Mouse (Mus musculus) myocyte (in vitro differentiated cells): ENCODE data around the gene H2-DMa. TPM values are rescaled to one million over a fixed set of nuclear protein-coding genes. Genes with fewer than 3 reads are reported as not detected.

Experiments
- H3K27me3 ChIP-seq: one replicate; pipeline ENCODE4 v1.6.1; 2011; ENCODE audit not compliant: control insufficient read depth, insufficient read depth, insufficient read length
- H3K36me3 ChIP-seq: one replicate; pipeline ENCODE4 v1.6.1; 2011; ENCODE audit not compliant: control insufficient read depth, insufficient read depth
- H3K4me2 ChIP-seq: one replicate; pipeline ENCODE4 v1.6.1; 2011; ENCODE audit warnings: low read depth, control low read depth
- H3K4me3 ChIP-seq: one replicate; pipeline ENCODE4 v1.5.1; 2011; ENCODE audit warnings: mild to moderate bottlenecking, control low read depth, moderate library complexity
- H3K79me2 ChIP-seq: one replicate; pipeline ENCODE4 v1.6.1; 2011; ENCODE audit not compliant: control insufficient read depth, insufficient read depth
- H3ac ChIP-seq: one replicate; pipeline ENCODE4 v1.6.1; 2011; ENCODE audit not compliant: control insufficient read depth, insufficient read length
- CEBPB ChIP-seq: IDR thresholded peaks from 2 replicates; pipeline ENCODE4 v1.6.1; 2011; ENCODE audit warnings: mild to moderate bottlenecking, moderate library complexity; ENCODE audit not compliant: poor library complexity, insufficient read depth, severe bottlenecking
- E2F4 ChIP-seq: IDR thresholded peaks from one replicate; pipeline ENCODE4 v1.6.1; 2011; ENCODE audit warnings: mild to moderate bottlenecking, control low read depth, moderate library complexity; ENCODE audit not compliant: insufficient read depth
- MAX ChIP-seq: IDR thresholded peaks from one replicate; pipeline ENCODE4 v1.6.1; 2011; ENCODE audit warnings: low read depth, mild to moderate bottlenecking, control low read depth
- MYOD1 ChIP-seq, 3 experiments: IDR thresholded peaks; one replicate each; pipeline ENCODE4 v1.6.1; 2011; ENCODE audit warnings: control low read depth in 2 of 3, low read depth in 2 of 3, mild to moderate bottlenecking in 2 of 3, moderate library complexity in 1 of 3; ENCODE audit not compliant: insufficient read length in 2 of 3, control insufficient read depth in 1 of 3
- MYOG ChIP-seq, 3 experiments: IDR thresholded peaks; one replicate each; pipeline ENCODE4 v1.6.1; 2011; ENCODE audit warnings: control low read depth in 2 of 3, low read depth in 2 of 3, mild to moderate bottlenecking in 2 of 3; ENCODE audit not compliant: insufficient read length in 2 of 3, control insufficient read depth in 1 of 3, insufficient read depth in 1 of 3
- POLR2A ChIP-seq: IDR thresholded peaks from one replicate; pipeline ENCODE4 v1.6.1; 2011; ENCODE audit warnings: low read depth, mild to moderate bottlenecking, control low read depth, moderate library complexity; ENCODE audit not compliant: insufficient read length
- POLR2AphosphoS2 ChIP-seq: IDR thresholded peaks from one replicate; pipeline ENCODE4 v1.6.1; 2011; ENCODE audit warnings: low read depth, control low read depth; ENCODE audit not compliant: insufficient read length
- REST ChIP-seq: IDR thresholded peaks from one replicate; pipeline ENCODE4 v1.6.1; 2011; ENCODE audit warnings: mild to moderate bottlenecking, control low read depth, moderate library complexity; ENCODE audit not compliant: insufficient read depth, insufficient read length
- SRF ChIP-seq: IDR thresholded peaks from one replicate; pipeline ENCODE4 v1.6.1; 2011; ENCODE audit warnings: low read depth; ENCODE audit not compliant: control insufficient read depth, insufficient read length
- TCF12 ChIP-seq: IDR thresholded peaks from one replicate; pipeline ENCODE4 v1.6.1; 2011; ENCODE audit warnings: mild to moderate bottlenecking, control low read depth; ENCODE audit not compliant: poor library complexity, insufficient read depth, severe bottlenecking
- TCF3 ChIP-seq: IDR thresholded peaks from one replicate; pipeline ENCODE4 v1.6.1; 2011; ENCODE audit warnings: low read depth, control low read depth; ENCODE audit not compliant: insufficient read length
- USF1 ChIP-seq: IDR thresholded peaks from one replicate; pipeline ENCODE4 v1.6.1; 2011; ENCODE audit warnings: low read depth, mild to moderate bottlenecking, control low read depth, moderate library complexity
- polyA plus RNA-seq: library from polyadenylated mRNA; unstranded; fragments of >200 nt; fragmentation: generic; extraction: Trizol; gene quantifications from one replicate; pipeline ENCODE4 v1.2.1, GENCODE M21; 2012; ENCODE audit warnings: missing spikeins

Gene H2-DMa
- polyA plus RNA-seq, 1 experiment: 7.2 TPM

- H3K36me3 ChIP-seq: no peaks in the 10 kb centered on the region
- no peak overlapping the region for H3K4me3 ChIP-seq
- H3K27me3 ChIP-seq: peaks cover 40% of the 10 kb centered on the region
- H3K79me2 ChIP-seq: no peaks in the 10 kb centered on the region
- no peak overlapping the region for H3K4me2 ChIP-seq
- H3ac ChIP-seq: no peak overlapping the region
- TF ChIP-seq MAX: no peak
- TF ChIP-seq POLR2AphosphoS2: no peak
- no peak for TF ChIP-seq CEBPB
- no peak for TF ChIP-seq TCF12
- TF ChIP-seq REST: no peak
- TF ChIP-seq USF1: no peak
- TF ChIP-seq TCF3: no peak
- no peak for TF ChIP-seq MYOG (IDR thresholded peaks at IDR 0.05; ENCODE audit: control insufficient read depth in 1 of 3, insufficient read depth in 1 of 3, insufficient read length in 2 of 3, low read depth in 2 of 3)
Measured at GRCm38 (mm10) chr17:34183564-34184219, 64.4 kb downstream of the H2-DMa start.

GRCm38 (mm10) chr17:34185526-34185925 lies 66.2 kb downstream of the H2-DMa start:
- Histone ChIP-seq H3K27me3 (peaks cover 58% of the 10 kb centered on the region), H3K4me2 (no peak overlapping the region), H3K4me3 (no peak overlapping the region), H3K79me2 (no peaks in the 10 kb centered on the region), H3ac (no peak overlapping the region), H3K36me3 (no peaks in the 10 kb centered on the region)
- no peak for TF ChIP-seq MYOD1 (IDR thresholded peaks at IDR 0.05; ENCODE audit: control insufficient read depth in 1 of 3, insufficient read length in 2 of 3, low read depth in 2 of 3)
- TF ChIP-seq E2F4: no peak

GRCm38 (mm10) chr17:34186885-34187260 lies 67.5 kb downstream of the H2-DMa start:
- Histone ChIP-seq H3ac (peak overlapping the region; percentile 1), H3K4me2 (peak overlapping the region; percentile 76), H3K4me3 (peak overlapping the region; percentile 35), H3K36me3 (no peaks in the 10 kb centered on the region), H3K27me3 (peaks cover 62% of the 10 kb centered on the region), H3K79me2 (no peaks in the 10 kb centered on the region)
- no peak for TF ChIP-seq E2F4
- no peak for TF ChIP-seq POLR2AphosphoS2
- TF ChIP-seq MYOD1 (IDR thresholded peaks at IDR 0.05; ENCODE audit: control insufficient read depth in 1 of 3, insufficient read length in 2 of 3, low read depth in 2 of 3): no peak
- TF ChIP-seq SRF: no peak
- TF ChIP-seq POLR2A: no peak
- TF ChIP-seq CEBPB: no peak
- no peak for TF ChIP-seq REST
- no peak for TF ChIP-seq MYOG (IDR thresholded peaks at IDR 0.05; ENCODE audit: control insufficient read depth in 1 of 3, insufficient read depth in 1 of 3, insufficient read length in 2 of 3, low read depth in 2 of 3)
- TF ChIP-seq USF1: no peak
- no peak for TF ChIP-seq MAX
- no peak for TF ChIP-seq TCF12
- TF ChIP-seq TCF3: no peak

GRCm38 (mm10) chr17:34187261-34187916 lies 68.0 kb downstream of the H2-DMa start, which contains the start of the genes Tap1 and Psmb9:
Gene Tap1 (plus strand): TSS chr17:34187553.
Gene Psmb9 (minus strand): TSS chr17:34187764.
- Histone ChIP-seq H3K36me3 (no peaks in the 10 kb centered on the region), H3K79me2 (no peaks in the 10 kb centered on the region)

GRCm38 (mm10) chr17:34188010-34188409 lies 68.7 kb downstream of the H2-DMa start:
- TF ChIP-seq E2F4 (no peak), CEBPB (no peak), USF1 (no peak), MAX (no peak), REST (no peak), POLR2AphosphoS2 (no peak), POLR2A (no peak), TCF3 (no peak), MYOG (IDR thresholded peaks at IDR 0.05; ENCODE audit: control insufficient read depth in 1 of 3, insufficient read depth in 1 of 3, insufficient read length in 2 of 3, low read depth in 2 of 3) (no peak), SRF (no peak), TCF12 (no peak), MYOD1 (IDR thresholded peaks at IDR 0.05; ENCODE audit: control insufficient read depth in 1 of 3, insufficient read length in 2 of 3, low read depth in 2 of 3) (no peak)
- peaks cover 73% of the 10 kb centered on the region for H3K27me3 ChIP-seq
- peak overlapping the region; percentile 76 for H3K4me2 ChIP-seq

More at GRCm38 (mm10) chr17:34187261-34187916, 68.0 kb downstream of the H2-DMa start, which contains the start of the genes Tap1 and Psmb9:
- peak within 1 kb of the TSS; percentile 1 for H3ac ChIP-seq
- peaks cover 67% of the 10 kb centered on the region for H3K27me3 ChIP-seq
- TF ChIP-seq REST: peak; percentile 41
- no peak for TF ChIP-seq POLR2AphosphoS2
- H3K4me3 ChIP-seq: peak within 1 kb of the TSS; percentile 35
- H3K4me2 ChIP-seq: peak within 1 kb of the TSS; percentile 76

More at GRCm38 (mm10) chr17:34188010-34188409, 68.7 kb downstream of the H2-DMa start:
- Histone ChIP-seq H3K79me2 (no peaks in the 10 kb centered on the region), H3K36me3 (no peaks in the 10 kb centered on the region), H3K4me3 (peak overlapping the region; percentile 35), H3ac (peak overlapping the region; percentile 1)

Other genes with a start within 250 kb of the H2-DMa start
- gene Gm7029, start 245.7 kb upstream of the H2-DMa start, polyA plus RNA-seq: not detected
- 32.2 TPM for gene Kifc1, start 228.9 kb upstream of the H2-DMa start, polyA plus RNA-seq
- 0.17 TPM for gene Platr17, start 214.4 kb upstream of the H2-DMa start, polyA plus RNA-seq
- 16.9 TPM for gene Daxx, start 210.1 kb upstream of the H2-DMa start, polyA plus RNA-seq
- gene Tapbp, start 203.6 kb upstream of the H2-DMa start, polyA plus RNA-seq: 50.6 TPM
- gene Zbtb22, start 203.6 kb upstream of the H2-DMa start, polyA plus RNA-seq: 31.6 TPM
- 20.1 TPM for gene Rgl2, start 190.0 kb upstream of the H2-DMa start, polyA plus RNA-seq
- gene Pfdn6, start 179.2 kb upstream of the H2-DMa start, polyA plus RNA-seq: 110 TPM
- gene Wdr46, start 178.9 kb upstream of the H2-DMa start, polyA plus RNA-seq: 25.9 TPM
- gene B3galt4, start 168.1 kb upstream of the H2-DMa start, polyA plus RNA-seq: 1.2 TPM
- gene Vps52, start 163.7 kb upstream of the H2-DMa start, polyA plus RNA-seq: 29.9 TPM
- 287 TPM for gene Rps18, start 163.5 kb upstream of the H2-DMa start, polyA plus RNA-seq
- 89.2 TPM for gene H2-K1, start 119.2 kb upstream of the H2-DMa start, polyA plus RNA-seq
- 42.9 TPM for gene Ring1, start 94.9 kb upstream of the H2-DMa start, polyA plus RNA-seq
- 51.1 TPM for gene H2-Ke6, start 91.5 kb upstream of the H2-DMa start, polyA plus RNA-seq
- gene Slc39a7, start 87.9 kb upstream of the H2-DMa start, polyA plus RNA-seq: 207 TPM
- 45.8 TPM for gene Rxrb, start 87.7 kb upstream of the H2-DMa start, polyA plus RNA-seq
- gene Col11a2, start 80.1 kb upstream of the H2-DMa start, polyA plus RNA-seq: 0.94 TPM
- 0.07 TPM for gene H2-Oa, start 27.2 kb upstream of the H2-DMa start, polyA plus RNA-seq
- 90.1 TPM for gene Brd2, start 3.1 kb downstream of the H2-DMa start, polyA plus RNA-seq
- not detected for gene H2-DMb2, start 23.8 kb downstream of the H2-DMa start, polyA plus RNA-seq
- not detected for gene H2-DMb1, start 33.5 kb downstream of the H2-DMa start, polyA plus RNA-seq
- gene Tap1, start 68.0 kb downstream of the H2-DMa start, polyA plus RNA-seq: 0.62 TPM
- 0.26 TPM for gene Psmb9, start 68.2 kb downstream of the H2-DMa start, polyA plus RNA-seq
- 0.44 TPM for gene Psmb8, start 78.2 kb downstream of the H2-DMa start, polyA plus RNA-seq
- 5.3 TPM for gene Tap2, start 84.0 kb downstream of the H2-DMa start, polyA plus RNA-seq
- gene H2-Ob, start 119.4 kb downstream of the H2-DMa start, polyA plus RNA-seq: not detected
- gene H2-Ab1, start 138.1 kb downstream of the H2-DMa start, polyA plus RNA-seq: not detected
- gene H2-Aa, start 168.3 kb downstream of the H2-DMa start, polyA plus RNA-seq: not detected
- gene H2-Eb1, start 186.3 kb downstream of the H2-DMa start, polyA plus RNA-seq: not detected
- not detected for gene H2-Eb2, start 206.1 kb downstream of the H2-DMa start, polyA plus RNA-seq
- gene Btnl2, start 235.3 kb downstream of the H2-DMa start, polyA plus RNA-seq: not detected